Mouse (Mus musculus) heart, postnatal 0 days (tissue): ENCODE data around the gene Abr. TPM values are rescaled to one million over a fixed set of nuclear protein-coding genes. Genes with fewer than 3 reads are reported as not detected.
A peak's percentile ranks its signal among the peaks of the same experiment; 100 is the strongest.

Experiments used
- ATAC-seq: fragments of 200-750 bp; cut with Nextera tagmentation; 2 replicates; pipeline ENCODE4 v1.8.0; 2017; ENCODE audit warnings: low read depth, moderate number of reproducible peaks, moderate library complexity; ENCODE audit not compliant: insufficient read depth
- DNase-seq: peaks from one replicate; pipeline ENCODE4 v3.0.0-alpha.2; 2016; ENCODE audit warnings: low spot score
- H3K27ac ChIP-seq: fragments of 300-500 bp; sonication (generic); 2 replicates; pipeline ENCODE4 v1.5.1; 2014; ENCODE audit warnings: low read depth, mild to moderate bottlenecking
- H3K27me3 ChIP-seq: fragments of 300-500 bp; sonication (generic); 2 replicates; pipeline ENCODE4 v1.6.1; 2014; ENCODE audit warnings: low read length, mixed read lengths; ENCODE audit not compliant: control insufficient read depth, insufficient read depth
- H3K36me3 ChIP-seq: fragments of 300-500 bp; sonication (generic); replicated peaks from 2 replicates; pipeline ENCODE4 v1.6.1; 2014; ENCODE audit warnings: low read length, mixed read lengths; ENCODE audit not compliant: control insufficient read depth, insufficient read depth
- H3K4me1 ChIP-seq: fragments of 300-500 bp; sonication (generic); 2 replicates; pipeline ENCODE4 v1.6.1; 2014; ENCODE audit warnings: antibody characterized with exemption; ENCODE audit not compliant: control insufficient read depth, insufficient read depth
- H3K4me2 ChIP-seq: fragments of 300-500 bp; sonication (generic); 2 replicates; pipeline ENCODE4 v1.6.1; 2014; ENCODE audit warnings: low read depth, mild to moderate bottlenecking, low read length, moderate library complexity
- H3K4me3 ChIP-seq: fragments of 300-500 bp; sonication (generic); 2 replicates; pipeline ENCODE4 v1.5.1; 2014; ENCODE audit warnings: low read depth, low read length
- H3K9ac ChIP-seq: fragments of 300-500 bp; sonication (generic); replicated peaks from 2 replicates; pipeline ENCODE4 v1.6.1; 2014; ENCODE audit warnings: low read depth, low read length, mixed read lengths
- H3K9me3 ChIP-seq: fragments of 300-500 bp; sonication (generic); replicated peaks from 2 replicates; pipeline ENCODE4 v1.6.1; 2016; ENCODE audit warnings: low read length; ENCODE audit not compliant: control insufficient read depth
- CTCF ChIP-seq: IDR thresholded peaks from 2 replicates; pipeline ENCODE4 v1.5.1; 2016; ENCODE audit warnings: antibody characterized with exemption, control low read depth, low read depth
- EP300 ChIP-seq: IDR thresholded peaks from 2 replicates; pipeline ENCODE4 v1.6.1; 2016; ENCODE audit warnings: antibody characterized with exemption, low read depth
- WGBS: fragments of 180-500 bp; shearing (Covaris S2); extraction: QIAGEN DNeasy Blood & Tissue Kit; methylation state at CpG from one replicate; pipeline ENCODE4 v1.1.7; 2014; 5-methylcytosine and 5-hydroxymethylcytosine counted together
- polyA plus RNA-seq: library from polyadenylated mRNA; unstranded; fragments of >200 nt; fragmentation: Nextera tagmentation; extraction: Ambion mirVana; gene quantifications from 2 replicates; pipeline ENCODE4 v1.2.1, GENCODE M21; 2015
- total RNA-seq: library from RNA; depleted of rRNA; stranded (reverse); fragments of >200 nt; gene quantifications from 2 replicates; pipeline ENCODE4 v1.2.3, GENCODE M21; 2014; ENCODE audit warnings: low replicate concordance

Abr gene
- total and polyA plus RNA-seq, 2 experiments from 2014 or later, result 14.1 to 48.9 TPM

- peaks cover 55% of the 10 kb centered on the region for H3K4me1 ChIP-seq
- DNase-seq, result no peak
- TF ChIP-seq EP300 (no peak), CTCF (no peak)
Measured at GRCm38 (mm10) chr11:76491817-76492216, 130.3 kb downstream of the Abr start.

GRCm38 (mm10) chr11:76489407-76489806, 132.7 kb downstream of the Abr start:
- no peak overlapping the region for H3K4me2 ChIP-seq
- no peaks in the 10 kb centered on the region for H3K27me3 ChIP-seq
- no peak for ATAC-seq
- no peak for TF ChIP-seq CTCF
- TF ChIP-seq EP300, result no peak
- peaks cover 10% of the 10 kb centered on the region; the same call in 1 of the 2 replicates for H3K36me3 ChIP-seq
- no peak overlapping the region for H3K9ac ChIP-seq
- peaks cover 46% of the 10 kb centered on the region for H3K4me1 ChIP-seq
- no peak for DNase-seq
- H3K9me3 ChIP-seq, result no peaks in the 10 kb centered on the region
- no peak overlapping the region for H3K4me3 ChIP-seq
- 56% methylated on average over 6 of the region's 6 CpGs for WGBS
- H3K27ac ChIP-seq, result peak overlapping the region; percentile 60; the same call in 1 of the 2 replicates

More at GRCm38 (mm10) chr11:76491817-76492216, 130.3 kb downstream of the Abr start:
- H3K9ac ChIP-seq, result no peak overlapping the region; the same call in 1 of the 2 replicates
- no peak for ATAC-seq
- no peaks in the 10 kb centered on the region for H3K36me3 ChIP-seq
- WGBS, result 72% methylated on average over 9 of the region's 9 CpGs
- no peaks in the 10 kb centered on the region for H3K27me3 ChIP-seq
- H3K9me3 ChIP-seq, result no peaks in the 10 kb centered on the region
- H3K4me3 ChIP-seq, result no peak overlapping the region
- H3K4me2 ChIP-seq, result 0 out of 2 replicates have a peak overlapping the region, but pooled peaks have one; percentile 17
- no peak overlapping the region for H3K27ac ChIP-seq

- Histone ChIP-seq H3K9ac (no peak overlapping the region), H3K27ac (no peak overlapping the region), H3K4me3 (no peak overlapping the region), H3K36me3 (peaks cover 10% of the 10 kb centered on the region; the same call in 1 of the 2 replicates), H3K4me1 (peaks cover 47% of the 10 kb centered on the region), H3K4me2 (no peak overlapping the region), H3K9me3 (no peaks in the 10 kb centered on the region), H3K27me3 (no peaks in the 10 kb centered on the region)
- no peak for ATAC-seq
- WGBS, result 80% methylated on average over 5 of the region's 5 CpGs
- TF ChIP-seq CTCF, result no peak
- TF ChIP-seq EP300, result no peak
- DNase-seq, result no peak
Measured at GRCm38 (mm10) chr11:76487024-76487423, 135.1 kb downstream of the Abr start.

- no peaks in the 10 kb centered on the region for H3K9me3 ChIP-seq
- 44% methylated on average over 2 of the region's 2 CpGs for WGBS
- H3K27ac ChIP-seq, result no peak overlapping the region
- H3K9ac ChIP-seq, result no peak overlapping the region
- DNase-seq (no peak), ATAC-seq (no peak)
- TF ChIP-seq CTCF (no peak), EP300 (no peak)
- H3K4me3 ChIP-seq, result no peak overlapping the region
- H3K4me2 ChIP-seq, result no peak overlapping the region
- H3K4me1 ChIP-seq, result peaks cover 20% of the 10 kb centered on the region
- peaks cover 25% of the 10 kb centered on the region for H3K36me3 ChIP-seq
- H3K27me3 ChIP-seq, result no peaks in the 10 kb centered on the region
Measured at GRCm38 (mm10) chr11:76484033-76484432, 138.1 kb downstream of the Abr start.

GRCm38 (mm10) chr11:76483171-76483727, 138.9 kb downstream of the Abr start:
- peak overlapping the region; percentile 25; the same call in 1 of the 2 replicates for H3K4me2 ChIP-seq

GRCm38 (mm10) chr11:76482697-76483096, 139.4 kb downstream of the Abr start:
- ATAC-seq (no peak), DNase-seq (no peak)
- 63% methylated on average over 5 of the region's 5 CpGs for WGBS
- peaks cover 39% of the 10 kb centered on the region for H3K36me3 ChIP-seq
- H3K4me3 ChIP-seq, result no peak overlapping the region
- no peaks in the 10 kb centered on the region for H3K27me3 ChIP-seq
- H3K9ac ChIP-seq, result no peak overlapping the region
- no peak overlapping the region for H3K4me2 ChIP-seq
- H3K4me1 ChIP-seq, result peaks cover 19% of the 10 kb centered on the region
- peak overlapping the region; percentile 65; the same call in 1 of the 2 replicates for H3K27ac ChIP-seq
- no peaks in the 10 kb centered on the region for H3K9me3 ChIP-seq
- TF ChIP-seq CTCF (no peak), EP300 (no peak)

More at GRCm38 (mm10) chr11:76483171-76483727, 138.9 kb downstream of the Abr start:
- Histone ChIP-seq H3K27ac (peak overlapping the region; percentile 65; the same call in 1 of the 2 replicates), H3K4me1 (peaks cover 19% of the 10 kb centered on the region), H3K4me3 (no peak overlapping the region), H3K36me3 (peaks cover 33% of the 10 kb centered on the region), H3K27me3 (no peaks in the 10 kb centered on the region), H3K9me3 (no peaks in the 10 kb centered on the region), H3K9ac (no peak overlapping the region)
- TF ChIP-seq EP300, result no peak
- DNase-seq, result no peak
- WGBS, result 23% methylated on average over 4 of the region's 4 CpGs
- ATAC-seq, result no peak
